Mouse (Mus musculus) intestine, postnatal 0 days (tissue): ENCODE measurements around the gene Ccl6. TPM values are rescaled to one million over a fixed set of nuclear protein-coding genes. Genes with fewer than 3 reads are reported as not detected.

Experiments used
- ATAC-seq: fragments of 200-750 bp; cut with Nextera tagmentation; 2 replicates; pipeline ENCODE4 v1.8.0; 2017; ENCODE audit warnings: mild to moderate bottlenecking, moderate TSS enrichment, moderate library complexity
- H3K27ac ChIP-seq: fragments of 300-500 bp; sonication (generic); 2 replicates; pipeline ENCODE4 v1.5.1; 2014; ENCODE audit warnings: mild to moderate bottlenecking, low read depth, low read length, moderate library complexity
- H3K27me3 ChIP-seq: fragments of 300-500 bp; sonication (generic); replicated peaks from 2 replicates; pipeline ENCODE4 v1.6.1; 2014; ENCODE audit warnings: low read length, mixed read lengths; ENCODE audit not compliant: control insufficient read depth, insufficient read depth
- H3K36me3 ChIP-seq: fragments of 300-500 bp; sonication (generic); 2 replicates; pipeline ENCODE4 v1.6.1; 2014; ENCODE audit warnings: mild to moderate bottlenecking, moderate library complexity; ENCODE audit not compliant: control insufficient read depth, insufficient read depth
- H3K4me1 ChIP-seq: fragments of 300-500 bp; sonication (generic); replicated peaks from 2 replicates; pipeline ENCODE4 v1.6.1; 2014; ENCODE audit warnings: antibody characterized with exemption, low read length, mixed read lengths; ENCODE audit not compliant: control insufficient read depth, insufficient read depth
- H3K4me2 ChIP-seq: fragments of 300-500 bp; sonication (generic); replicated peaks from 2 replicates; pipeline ENCODE4 v1.6.1; 2014; ENCODE audit warnings: low read depth, mild to moderate bottlenecking, moderate library complexity
- H3K4me3 ChIP-seq: fragments of 300-500 bp; sonication (generic); 2 replicates; pipeline ENCODE4 v1.5.1; 2014; ENCODE audit warnings: low read depth, low read length
- H3K9ac ChIP-seq: fragments of 300-500 bp; sonication (generic); 2 replicates; pipeline ENCODE4 v1.6.1; 2014; ENCODE audit warnings: mild to moderate bottlenecking, low read depth, low read length
- H3K9me3 ChIP-seq: fragments of 300-500 bp; sonication (generic); 2 replicates; pipeline ENCODE4 v1.6.1; 2016; ENCODE audit warnings: mixed run types; ENCODE audit not compliant: control insufficient read depth
- CTCF ChIP-seq: sonication (generic); IDR thresholded peaks from 2 replicates; pipeline ENCODE4 v1.5.1; 2016; ENCODE audit warnings: low read depth, mild to moderate bottlenecking, control low read depth, antibody characterized with exemption, moderate library complexity
- WGBS: fragments of 180-500 bp; shearing (Covaris S2); extraction: QIAGEN DNeasy Blood & Tissue Kit; methylation state at CpG from one replicate; pipeline ENCODE4 v1.1.7; 2014; 5-methylcytosine and 5-hydroxymethylcytosine counted together
- polyA plus RNA-seq: library from polyadenylated mRNA; unstranded; fragments of >200 nt; fragmentation: Nextera tagmentation; extraction: Ambion mirVana; gene quantifications from 2 replicates; pipeline ENCODE4 v1.2.1, GENCODE M21; 2015

Gene Ccl6
- polyA plus RNA-seq, 1 experiment from 2014 or later, result 100 TPM

DNA sequence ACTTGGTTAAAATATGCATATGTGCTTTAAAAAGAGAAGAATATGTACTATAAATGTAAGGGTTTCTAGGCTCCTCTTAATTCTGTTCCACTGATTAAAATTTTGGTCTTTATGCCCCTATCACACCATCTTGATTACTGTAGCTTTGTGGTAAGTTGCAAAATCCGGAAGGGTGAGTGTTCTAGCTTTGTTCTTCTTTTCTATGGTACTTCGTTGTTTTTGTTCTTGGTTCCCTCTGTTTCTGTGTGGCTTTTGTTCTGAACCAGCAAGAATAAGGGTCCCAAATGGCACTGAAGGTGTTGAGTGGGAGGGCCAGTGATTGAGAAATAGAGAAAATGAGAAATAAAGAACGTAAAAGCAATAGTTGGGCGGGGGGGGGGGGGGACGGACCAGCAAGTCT, 25.4 kb upstream of the Ccl6 start:
- WGBS, result 78% methylated on average over 5 of the region's 5 CpGs
- Histone ChIP-seq H3K4me1 (no peaks in the 10 kb centered on the region), H3K9ac (no peak overlapping the region), H3K27ac (no peak overlapping the region), H3K27me3 (no peaks in the 10 kb centered on the region), H3K36me3 (no peaks in the 10 kb centered on the region), H3K4me2 (no peak overlapping the region), H3K4me3 (no peak overlapping the region), H3K9me3 (no peaks in the 10 kb centered on the region)
- no peak for ATAC-seq
- TF ChIP-seq CTCF, result no peak

DNA sequence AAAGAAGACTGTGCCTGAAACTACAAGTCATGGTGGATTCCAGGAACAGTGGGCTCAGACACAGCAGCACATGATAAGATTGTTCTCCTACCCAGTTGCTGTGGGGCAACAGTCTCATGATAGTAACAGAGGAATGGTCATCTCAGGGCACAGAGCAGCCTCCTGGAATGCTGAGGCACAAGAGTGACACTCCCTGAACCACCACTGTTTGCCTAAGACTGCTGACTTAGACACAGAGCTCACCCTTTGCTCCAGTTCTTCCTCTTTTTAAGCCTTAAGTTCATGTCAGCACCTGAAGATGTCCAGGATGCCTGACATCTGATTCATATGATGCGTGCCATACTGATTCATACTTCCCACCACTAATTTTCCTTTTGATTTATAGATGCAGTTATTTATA, 23.7 kb upstream of the Ccl6 start:
- WGBS, result 64% methylated on average over 1 of the region's 1 CpGs
- H3K4me3 ChIP-seq, result no peak overlapping the region
- H3K4me2 ChIP-seq, result no peak overlapping the region

DNA sequence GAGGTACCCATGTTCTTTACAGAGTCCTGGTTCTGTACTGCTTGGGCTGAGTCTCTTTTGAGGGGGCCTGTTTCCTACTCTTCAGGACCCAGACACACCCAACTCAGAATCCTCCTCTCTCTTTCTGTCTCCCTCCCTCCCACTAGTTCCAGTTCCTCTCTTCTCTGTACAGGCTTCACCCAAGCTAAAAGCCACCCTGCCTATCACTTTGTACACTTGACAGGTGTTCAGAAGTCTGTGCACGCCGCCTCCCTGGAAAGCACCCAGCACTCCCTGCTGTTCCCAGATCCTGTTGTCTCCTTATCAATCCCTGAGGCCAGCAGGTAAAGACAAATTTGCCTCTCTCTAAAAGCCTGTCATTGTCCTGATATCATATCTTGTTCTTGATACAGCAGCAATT, 18.0 kb upstream of the Ccl6 start:
- no peak for ATAC-seq
- Histone ChIP-seq H3K4me3 (no peak overlapping the region), H3K9ac (no peak overlapping the region), H3K4me1 (no peaks in the 10 kb centered on the region), H3K4me2 (no peak overlapping the region), H3K36me3 (no peaks in the 10 kb centered on the region), H3K27ac (no peak overlapping the region), H3K27me3 (no peaks in the 10 kb centered on the region), H3K9me3 (no peaks in the 10 kb centered on the region)
- WGBS, result 55% methylated on average over 2 of the region's 2 CpGs
- TF ChIP-seq CTCF, result no peak

More for the DNA sequence above, 23.7 kb upstream of the Ccl6 start:
- Histone ChIP-seq H3K9me3 (no peaks in the 10 kb centered on the region), H3K27me3 (no peaks in the 10 kb centered on the region), H3K4me1 (no peaks in the 10 kb centered on the region), H3K9ac (no peak overlapping the region), H3K27ac (no peak overlapping the region), H3K36me3 (no peaks in the 10 kb centered on the region)
- TF ChIP-seq CTCF, result no peak
- ATAC-seq, result peak; percentile 28; the same call in 1 of the 2 replicates

DNA sequence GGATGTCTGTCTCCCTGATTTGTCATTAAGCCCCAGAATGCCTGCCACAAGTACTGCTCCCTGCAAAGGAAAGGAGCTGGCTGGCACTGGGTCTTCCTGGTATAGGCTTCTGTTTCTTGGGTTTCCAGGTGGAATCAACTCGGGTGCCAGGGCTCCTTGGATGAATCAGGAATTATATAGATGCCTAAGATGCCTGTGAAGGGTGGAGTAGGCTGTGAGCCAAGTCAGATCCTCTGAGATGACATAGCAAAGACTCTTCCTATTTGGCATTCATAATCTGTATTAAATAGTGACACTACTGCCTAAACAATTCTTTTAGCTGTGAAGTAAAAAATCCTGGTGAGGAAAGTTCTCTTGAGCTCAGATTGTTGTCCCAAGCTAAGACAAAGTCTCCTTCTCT, 13.5 kb upstream of the Ccl6 start:
- WGBS, result 36% methylated on average over 1 of the region's 1 CpGs
- Histone ChIP-seq H3K4me1 (no peaks in the 10 kb centered on the region), H3K4me3 (no peak overlapping the region), H3K4me2 (no peak overlapping the region), H3K9ac (no peak overlapping the region), H3K27me3 (no peaks in the 10 kb centered on the region), H3K9me3 (no peaks in the 10 kb centered on the region), H3K36me3 (no peaks in the 10 kb centered on the region), H3K27ac (no peak overlapping the region)
- ATAC-seq, result no peak
- TF ChIP-seq CTCF, result no peak

DNA sequence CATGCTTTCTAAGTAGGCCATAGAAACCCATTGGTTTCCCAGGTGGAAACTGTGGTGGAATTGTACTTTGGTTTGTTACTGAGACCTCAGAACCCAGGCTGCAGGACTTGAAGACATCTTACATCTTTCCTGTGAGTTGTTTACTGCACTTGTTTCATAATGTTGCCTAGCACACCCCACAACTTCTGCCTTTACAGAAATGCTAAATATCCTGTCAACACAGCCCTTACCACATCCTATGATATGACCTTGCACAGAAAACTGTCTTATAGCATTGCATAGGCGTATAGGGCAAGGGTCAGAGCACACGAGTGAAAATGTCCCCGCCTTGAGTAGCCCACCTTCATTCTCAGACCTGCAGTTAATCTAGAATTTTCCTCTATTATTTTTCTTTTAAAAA, 12.6 kb upstream of the Ccl6 start:
- no peak overlapping the region for H3K9ac ChIP-seq
- no peak overlapping the region for H3K4me3 ChIP-seq
- TF ChIP-seq CTCF, result no peak
- no peak for ATAC-seq
- no peaks in the 10 kb centered on the region for H3K4me1 ChIP-seq
- H3K9me3 ChIP-seq, result no peaks in the 10 kb centered on the region
- no peaks in the 10 kb centered on the region for H3K27me3 ChIP-seq
- H3K27ac ChIP-seq, result no peak overlapping the region
- 91% methylated on average over 3 of the region's 3 CpGs for WGBS
- H3K4me2 ChIP-seq, result no peak overlapping the region
- no peaks in the 10 kb centered on the region for H3K36me3 ChIP-seq

DNA sequence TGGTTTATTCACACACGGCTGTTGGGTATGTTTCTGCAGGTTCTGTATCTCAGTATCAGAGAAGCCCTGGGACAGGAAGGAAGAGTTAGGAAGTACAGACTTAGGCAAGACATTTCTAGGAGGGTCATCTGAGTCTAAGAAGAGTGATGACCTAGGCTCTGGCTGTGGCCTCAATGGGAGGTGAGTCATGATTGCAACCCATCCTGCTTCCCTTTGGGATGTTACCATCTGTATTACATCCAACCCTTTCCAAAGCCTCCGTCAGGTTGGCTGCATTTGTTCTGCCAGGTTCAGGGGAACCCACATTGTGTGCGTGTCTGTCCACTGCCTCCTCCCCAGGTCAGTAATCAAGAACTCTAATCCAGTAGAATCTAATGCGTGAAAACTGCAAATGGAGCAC, 11.8 kb upstream of the Ccl6 start:
- H3K36me3 ChIP-seq, result no peaks in the 10 kb centered on the region
- H3K4me3 ChIP-seq, result no peak overlapping the region
- ATAC-seq, result no peak
- no peak for TF ChIP-seq CTCF
- H3K9me3 ChIP-seq, result no peaks in the 10 kb centered on the region
- H3K4me2 ChIP-seq, result no peak overlapping the region
- 86% methylated on average over 4 of the region's 4 CpGs for WGBS
- no peak overlapping the region for H3K9ac ChIP-seq
- no peak overlapping the region for H3K27ac ChIP-seq
- H3K27me3 ChIP-seq, result no peaks in the 10 kb centered on the region
- H3K4me1 ChIP-seq, result no peaks in the 10 kb centered on the region

DNA sequence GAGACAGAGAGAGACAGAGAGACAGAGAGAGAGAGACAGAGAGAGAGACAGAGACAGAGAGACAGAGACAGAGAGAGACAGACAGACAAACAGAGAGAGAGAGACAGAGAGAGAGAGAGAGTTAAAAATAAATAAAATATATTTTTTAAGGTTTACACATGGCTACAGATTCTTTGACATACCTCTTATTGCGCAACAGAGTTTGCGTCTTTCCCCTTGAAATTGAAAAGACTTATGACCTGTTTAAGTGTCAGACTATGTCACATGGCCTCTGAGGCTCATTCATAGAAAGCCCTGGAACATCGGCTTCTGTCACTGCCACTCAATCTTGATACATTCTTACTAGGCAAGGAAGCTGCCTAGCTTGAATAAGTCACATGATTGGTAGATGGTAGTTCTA, 10.5 kb upstream of the Ccl6 start:
- Histone ChIP-seq H3K27ac (no peak overlapping the region), H3K9me3 (no peaks in the 10 kb centered on the region), H3K4me2 (no peak overlapping the region), H3K36me3 (no peaks in the 10 kb centered on the region), H3K27me3 (no peaks in the 10 kb centered on the region), H3K9ac (no peak overlapping the region), H3K4me1 (no peaks in the 10 kb centered on the region), H3K4me3 (no peak overlapping the region)
- 75% methylated on average over 3 of the region's 3 CpGs for WGBS
- TF ChIP-seq CTCF, result no peak
- ATAC-seq, result no peak
